Mouse (Mus musculus) frontal cortex, postnatal 10 days (tissue): ENCODE data around the gene Poc1a.

Source experiments
- DNase-seq, 2 experiments: peaks; one replicate each; pipeline ENCODE4 v3.0.0; 2022; ENCODE audit warnings: low spot score in 2 of 2, mixed read lengths in 1 of 2

Gene Poc1a

GRCm38 (mm10) chr9:106301446-106302080 lies 20.7 kb downstream of the Poc1a start:
- DNase-seq = no peak

GRCm38 (mm10) chr9:106302446-106303150 lies 21.7 kb downstream of the Poc1a start:
- no peak for DNase-seq

- no peak for DNase-seq
Measured at GRCm38 (mm10) chr9:106303460-106303960, 22.6 kb downstream of the Poc1a start.

- no peak for DNase-seq
Measured at GRCm38 (mm10) chr9:106305228-106305627, 24.4 kb downstream of the Poc1a start.

GRCm38 (mm10) chr9:106306662-106307351 lies 25.9 kb downstream of the Poc1a start:
- DNase-seq = peak in 1 of 2 experiments; percentile 75

- no peak for DNase-seq
Measured at GRCm38 (mm10) chr9:106308151-106308550, 27.3 kb downstream of the Poc1a start.

GRCm38 (mm10) chr9:106308555-106308954 lies 27.7 kb downstream of the Poc1a start:
- no peak for DNase-seq

GRCm38 (mm10) chr9:106308983-106309382 lies 28.1 kb downstream of the Poc1a start:
- no peak for DNase-seq

GRCm38 (mm10) chr9:106309859-106310258 lies 29.0 kb downstream of the Poc1a start:
- no peak for DNase-seq

GRCm38 (mm10) chr9:106311625-106312191 lies 30.8 kb downstream of the Poc1a start:
- DNase-seq = no peak

- no peak for DNase-seq
Measured at GRCm38 (mm10) chr9:106312950-106313360, 32.1 kb downstream of the Poc1a start.

- no peak for DNase-seq
Measured at GRCm38 (mm10) chr9:106314196-106314595, 33.3 kb downstream of the Poc1a start.

- DNase-seq = no peak
Measured at GRCm38 (mm10) chr9:106318074-106318473, 37.2 kb downstream of the Poc1a start.

GRCm38 (mm10) chr9:106319095-106319494 lies 38.2 kb downstream of the Poc1a start:
- DNase-seq = no peak

GRCm38 (mm10) chr9:106322497-106322896 lies 41.6 kb downstream of the Poc1a start:
- no peak for DNase-seq

- no peak for DNase-seq
Measured at GRCm38 (mm10) chr9:106326241-106326640, 45.4 kb downstream of the Poc1a start.

GRCm38 (mm10) chr9:106327125-106327809 lies 46.4 kb downstream of the Poc1a start:
- peak in 1 of 2 experiments; percentile 48 for DNase-seq

- no peak for DNase-seq
Measured at GRCm38 (mm10) chr9:106328068-106328610, 47.3 kb downstream of the Poc1a start.

- DNase-seq = no peak
Measured at GRCm38 (mm10) chr9:106328772-106329511, 48.1 kb downstream of the Poc1a start.

- DNase-seq = no peak
Measured at GRCm38 (mm10) chr9:106332746-106333145, 51.9 kb downstream of the Poc1a start.

GRCm38 (mm10) chr9:106337620-106338019 lies 56.8 kb downstream of the Poc1a start:
- no peak for DNase-seq
